Mouse (Mus musculus): Measurements from ENCODE around the gene Ankrd35. TPM values are rescaled to one million over a fixed set of nuclear protein-coding genes. Genes with fewer than 3 reads are reported as not detected.
"Not testable (repeated sequence)": the region's sequence is repeated elsewhere in the genome, so short reads cannot be mapped to it uniquely, and the experiment has no call there.

Ankrd35 gene
- polyA plus RNA-seq, 1 experiment: 15.5 TPM

GRCm38 (mm10) chr3:96737013-96737740, 67.2 kb downstream of the Ankrd35 start:
- Histone ChIP-seq H3K4me1 (ENCODE audit: control insufficient read depth, insufficient read depth, low read length) (peaks cover 3% of the 10 kb centered on the region; the same call in 1 of the 2 replicates), H3K4me3 (replicated peaks; ENCODE audit: control insufficient read depth, low read depth, low read length) (no peak overlapping the region), H3K27ac (ENCODE audit: control insufficient read depth, insufficient read depth, low read depth, low read length, poor library complexity) (no peak overlapping the region)
- no peak for TF ChIP-seq CTCF (IDR thresholded peaks at IDR 0.05; ENCODE audit: control insufficient read depth, insufficient read depth, low read length)
- TF ChIP-seq POLR2A (IDR thresholded peaks at IDR 0.05; ENCODE audit: borderline replicate concordance, control insufficient read depth, low read depth, low read length): no peak
- 58% methylated on average over 1 of the region's 1 CpGs for WGBS

DNA sequence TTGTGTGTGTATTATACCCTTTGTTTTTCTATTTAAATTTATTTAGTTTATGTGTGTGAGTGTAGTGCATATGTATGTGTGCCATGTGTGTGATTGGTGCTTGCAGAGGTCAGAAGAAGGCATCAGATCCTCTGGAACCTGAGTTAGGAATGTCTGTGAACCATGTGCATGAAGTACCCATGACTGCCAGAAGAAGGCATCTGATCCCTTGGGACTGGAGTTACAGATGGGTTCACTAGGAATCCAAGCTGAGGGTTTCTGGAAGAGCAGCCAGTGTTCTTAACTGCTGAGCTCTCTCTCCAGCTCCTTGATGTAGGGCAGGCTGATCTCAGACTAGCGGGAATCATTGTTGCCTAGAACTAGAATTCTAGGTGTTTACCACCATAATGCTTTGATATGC, 68.1 kb downstream of the Ankrd35 start:
- H3K4me3 ChIP-seq (replicated peaks; ENCODE audit: control insufficient read depth, low read depth, low read length): no peak overlapping the region
- 86% methylated on average over 1 of the region's 1 CpGs for WGBS
- H3K4me1 ChIP-seq (ENCODE audit: control insufficient read depth, insufficient read depth, low read length): peaks cover 3% of the 10 kb centered on the region; the same call in 1 of the 2 replicates
- TF ChIP-seq POLR2A (IDR thresholded peaks at IDR 0.05; ENCODE audit: borderline replicate concordance, control insufficient read depth, low read depth, low read length) (no peak), CTCF (IDR thresholded peaks at IDR 0.05; ENCODE audit: control insufficient read depth, insufficient read depth, low read length) (no peak)
- H3K27ac ChIP-seq (ENCODE audit: control insufficient read depth, insufficient read depth, low read depth, low read length, poor library complexity): no peak overlapping the region

DNA sequence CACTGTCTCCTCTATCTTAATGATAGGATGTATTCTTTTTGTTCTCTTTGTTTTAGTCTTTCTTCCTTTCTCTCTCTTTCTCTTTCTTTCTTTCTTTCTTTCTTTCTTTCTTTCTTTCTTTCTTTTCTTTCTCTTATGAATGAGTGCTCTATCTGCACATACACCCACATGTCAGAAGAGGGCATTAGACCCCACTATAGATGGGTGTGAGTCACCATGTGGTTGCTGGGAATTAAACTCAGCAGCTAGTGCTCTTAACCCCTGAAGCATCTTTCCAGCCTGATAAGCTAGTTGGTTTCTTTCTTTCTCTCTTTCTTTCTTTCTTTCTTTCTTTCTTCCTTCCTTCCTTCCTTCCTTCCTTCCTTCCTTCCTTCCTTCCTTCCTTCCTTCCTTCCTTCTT, 70.3 kb downstream of the Ankrd35 start:
- H3K27ac ChIP-seq (ENCODE audit: control insufficient read depth, insufficient read depth, low read depth, low read length, poor library complexity); H3K4me3 ChIP-seq (replicated peaks; ENCODE audit: control insufficient read depth, low read depth, low read length); H3K4me1 ChIP-seq (ENCODE audit: control insufficient read depth, insufficient read depth, low read length): not testable (repeated sequence)

Other genes starting within 250 kb of the Ankrd35 start
- not detected in 2 replicates for gene BC107364, start 217.8 kb upstream of the Ankrd35 start, polyA plus RNA-seq (2011; ENCODE audit: insufficient read depth, insufficient read length, low replicate concordance, missing spikeins)
- gene Hfe2, start 145.0 kb upstream of the Ankrd35 start, polyA plus RNA-seq (2011; ENCODE audit: insufficient read depth, insufficient read length, low replicate concordance, missing spikeins): 0.75 TPM in 1 of 2 replicates, not detected in the other
- gene Txnip, start 112.2 kb upstream of the Ankrd35 start, polyA plus RNA-seq (2011; ENCODE audit: insufficient read depth, insufficient read length, low replicate concordance, missing spikeins): 104 and 163 TPM in 2 replicates
- gene Gm16253, start 93.1 kb upstream of the Ankrd35 start, polyA plus RNA-seq (2011; ENCODE audit: insufficient read depth, insufficient read length, low replicate concordance, missing spikeins): not detected in 2 replicates
- 61.0 and 72.3 TPM in 2 replicates for gene Polr3gl, start 76.0 kb upstream of the Ankrd35 start, polyA plus RNA-seq (2011; ENCODE audit: insufficient read depth, insufficient read length, low replicate concordance, missing spikeins)
- gene Ankrd34a, start 73.5 kb upstream of the Ankrd35 start, polyA plus RNA-seq (2011; ENCODE audit: insufficient read depth, insufficient read length, low replicate concordance, missing spikeins): not detected in 2 replicates
- 3.3 and 5.7 TPM in 2 replicates for gene Lix1l, start 69.0 kb upstream of the Ankrd35 start, polyA plus RNA-seq (2011; ENCODE audit: insufficient read depth, insufficient read length, low replicate concordance, missing spikeins)
- 154 and 168 TPM in 2 replicates for gene Rbm8a, start 40.2 kb upstream of the Ankrd35 start, polyA plus RNA-seq (2011; ENCODE audit: insufficient read depth, insufficient read length, low replicate concordance, missing spikeins)
- gene Pex11b, start 34.8 kb upstream of the Ankrd35 start, polyA plus RNA-seq (2011; ENCODE audit: insufficient read depth, insufficient read length, low replicate concordance, missing spikeins): 11.4 and 14.9 TPM in 2 replicates
- not detected in 2 replicates for gene Gm42957, start 34.7 kb upstream of the Ankrd35 start, polyA plus RNA-seq (2011; ENCODE audit: insufficient read depth, insufficient read length, low replicate concordance, missing spikeins)
- gene Itga10, start 24.5 kb upstream of the Ankrd35 start, polyA plus RNA-seq (2011; ENCODE audit: insufficient read depth, insufficient read length, low replicate concordance, missing spikeins): 1.00 and 1.6 TPM in 2 replicates
- gene Pias3, start 26.3 kb downstream of the Ankrd35 start, polyA plus RNA-seq (2011; ENCODE audit: insufficient read depth, insufficient read length, low replicate concordance, missing spikeins): 22.0 and 34.9 TPM in 2 replicates
- gene Nudt17, start 38.4 kb downstream of the Ankrd35 start, polyA plus RNA-seq (2011; ENCODE audit: insufficient read depth, insufficient read length, low replicate concordance, missing spikeins): 1.4 TPM in 1 of 2 replicates, not detected in the other
- gene Polr3c, start 57.5 kb downstream of the Ankrd35 start, polyA plus RNA-seq (2011; ENCODE audit: insufficient read depth, insufficient read length, low replicate concordance, missing spikeins): 19.6 and 26.5 TPM in 2 replicates
- 12.2 and 17.2 TPM in 2 replicates for gene Rnf115, start 57.5 kb downstream of the Ankrd35 start, polyA plus RNA-seq (2011; ENCODE audit: insufficient read depth, insufficient read length, low replicate concordance, missing spikeins)
- 8.2 and 8.6 TPM in 2 replicates for gene Pdzk1, start 159.2 kb downstream of the Ankrd35 start, polyA plus RNA-seq (2011; ENCODE audit: insufficient read depth, insufficient read length, low replicate concordance, missing spikeins)
- gene Cd160, start 159.2 kb downstream of the Ankrd35 start, polyA plus RNA-seq (2011; ENCODE audit: insufficient read depth, insufficient read length, low replicate concordance, missing spikeins): 0.88 TPM in 1 of 2 replicates, not detected in the other
- 0.59 and 1.6 TPM in 2 replicates for gene Gja5, start 234.6 kb downstream of the Ankrd35 start, polyA plus RNA-seq (2011; ENCODE audit: insufficient read depth, insufficient read length, low replicate concordance, missing spikeins)
- 5.1 and 8.8 TPM in 2 replicates for gene Gpr89, start 235.2 kb downstream of the Ankrd35 start, polyA plus RNA-seq (2011; ENCODE audit: insufficient read depth, insufficient read length, low replicate concordance, missing spikeins)

Measured in bone marrow, adult 2 months (tissue).